Mouse (Mus musculus): Measurements from ENCODE around the gene Pawr. TPM values are rescaled to one million over a fixed set of nuclear protein-coding genes. Genes with fewer than 3 reads are reported as not detected.
A peak's percentile ranks its signal among the peaks of the same experiment; 100 is the strongest.
"Not testable (repeated sequence)": the region's sequence is repeated elsewhere in the genome, so short reads cannot be mapped to it uniquely, and the experiment has no call there.

Pawr gene
- total RNA-seq, 4 experiments from 2014 or later, result 2.2 to 3.4 (median 2.3) TPM

- no peak for DNase-seq (ENCODE audit: low spot score in 2 of 2)
These were observed 103.7 kb downstream of the Pawr start for GRCm38 (mm10) chr10:108435616-108436015.

GRCm38 (mm10) chr10:108436365-108436764, 104.4 kb downstream of the Pawr start:
- no peak for DNase-seq (ENCODE audit: low spot score in 2 of 2)

GRCm38 (mm10) chr10:108440251-108440650, 108.3 kb downstream of the Pawr start:
- not testable (repeated sequence) for DNase-seq (ENCODE audit: low spot score in 2 of 2)

GRCm38 (mm10) chr10:108443931-108444876, 112.3 kb downstream of the Pawr start:
- DNase-seq (ENCODE audit: low spot score in 2 of 2), result no peak

GRCm38 (mm10) chr10:108445123-108445522, 113.2 kb downstream of the Pawr start:
- no peak for DNase-seq (ENCODE audit: low spot score in 2 of 2)

- no peak for DNase-seq (ENCODE audit: low spot score in 2 of 2)
These were observed 113.7 kb downstream of the Pawr start for GRCm38 (mm10) chr10:108445606-108446005.

- no peak for DNase-seq (ENCODE audit: low spot score in 2 of 2)
These were observed 114.4 kb downstream of the Pawr start for GRCm38 (mm10) chr10:108446041-108446931.

- DNase-seq (ENCODE audit: low spot score in 2 of 2), result no peak
These were observed 115.3 kb downstream of the Pawr start for GRCm38 (mm10) chr10:108447211-108447610.

GRCm38 (mm10) chr10:108448421-108448820, 116.5 kb downstream of the Pawr start:
- DNase-seq (ENCODE audit: low spot score in 2 of 2), result no peak

- no peak for DNase-seq (ENCODE audit: low spot score in 2 of 2)
These were observed 118.5 kb downstream of the Pawr start for GRCm38 (mm10) chr10:108450401-108450800.

GRCm38 (mm10) chr10:108451516-108451915, 119.6 kb downstream of the Pawr start:
- DNase-seq (ENCODE audit: low spot score in 2 of 2), result peak in 1 of 2 experiments; percentile 40

- DNase-seq (ENCODE audit: low spot score in 2 of 2), result no peak
These were observed 120.5 kb downstream of the Pawr start for GRCm38 (mm10) chr10:108452421-108452820.

GRCm38 (mm10) chr10:108453561-108453960, 121.6 kb downstream of the Pawr start:
- no peak for DNase-seq (ENCODE audit: low spot score in 2 of 2)

- DNase-seq (ENCODE audit: low spot score in 2 of 2), result peak in 1 of 2 experiments; percentile 83
These were observed 122.8 kb downstream of the Pawr start for GRCm38 (mm10) chr10:108454691-108455117.

- no peak for DNase-seq (ENCODE audit: low spot score in 2 of 2)
These were observed 123.3 kb downstream of the Pawr start for GRCm38 (mm10) chr10:108455204-108455603.

GRCm38 (mm10) chr10:108455883-108456282, 124.0 kb downstream of the Pawr start:
- DNase-seq (ENCODE audit: low spot score in 2 of 2), result no peak

GRCm38 (mm10) chr10:108457054-108457453, 125.1 kb downstream of the Pawr start:
- DNase-seq (ENCODE audit: low spot score in 2 of 2), result no peak

GRCm38 (mm10) chr10:108461862-108462261, 129.9 kb downstream of the Pawr start:
- DNase-seq (ENCODE audit: low spot score in 2 of 2), result no peak
